Mouse (Mus musculus) layer of hippocampus, postnatal 25 days (tissue): ENCODE measurements around the gene Grin2d. TPM values are rescaled to one million over a fixed set of nuclear protein-coding genes. Genes with fewer than 3 reads are reported as not detected.
"Not testable (repeated sequence)": the region's sequence is repeated elsewhere in the genome, so short reads cannot be mapped to it uniquely, and the experiment has no call there.

Experiments
- DNase-seq, 2 experiments: peaks; one replicate each; pipeline ENCODE4 v3.0.0; 2022; ENCODE audit warnings: mixed read lengths in 2 of 2, low spot score in 1 of 2; ENCODE audit errors: extremely low spot score in 1 of 2
- total RNA-seq, 2 experiments: library from RNA; stranded (reverse); gene quantifications; 2 replicates each; pipeline ENCODE4 v1.2.3; 2021

Gene Grin2d
- 10 to 100 TPM; 11.2 to 12.7 TPM for total RNA-seq

DNA sequence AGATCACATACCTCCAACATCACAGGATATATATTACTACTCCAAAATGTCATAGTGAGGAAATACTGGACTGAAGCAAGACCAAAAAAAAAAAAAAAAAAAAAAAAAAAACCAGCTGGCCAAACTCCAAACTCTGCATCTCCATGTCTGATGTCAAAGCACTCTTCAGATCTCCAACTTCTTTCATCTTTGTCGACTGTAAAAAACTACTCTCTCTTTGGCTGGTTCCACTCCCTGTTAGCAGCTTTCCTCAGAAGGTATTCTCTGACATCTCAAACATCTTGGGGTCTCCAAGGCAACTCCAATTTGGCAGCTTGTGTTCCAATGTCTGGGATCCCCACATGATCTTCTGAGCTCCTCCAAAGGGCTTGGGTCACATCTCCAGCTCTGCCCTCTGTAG is at the start of gene Grin2d:
TSS of gene Grin2d (minus strand) at position 101 of the 400 bp plus-strand sequence.
- not testable (repeated sequence) for DNase-seq

DNA sequence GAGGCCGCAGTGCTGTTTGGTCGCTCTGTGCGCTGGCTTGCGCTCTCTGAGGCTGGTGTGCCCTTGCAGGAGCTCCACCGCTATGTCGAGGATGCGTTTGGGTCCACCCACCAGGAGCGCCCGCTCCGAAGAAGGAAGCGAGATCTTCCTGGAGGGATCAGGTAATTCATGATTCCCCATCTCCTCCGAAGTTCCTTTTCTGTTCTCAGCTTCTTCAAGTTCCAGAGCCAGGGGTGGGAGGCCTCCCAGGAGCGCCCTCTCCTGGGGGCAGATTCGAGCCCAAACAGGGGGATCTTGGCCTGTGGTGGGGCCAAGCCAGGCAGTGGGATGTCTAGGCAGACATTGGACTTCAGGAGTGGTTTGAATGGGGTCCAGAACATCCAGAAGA is 46.2 kb upstream of the Grin2d start:
- DNase-seq, result no peak

DNA sequence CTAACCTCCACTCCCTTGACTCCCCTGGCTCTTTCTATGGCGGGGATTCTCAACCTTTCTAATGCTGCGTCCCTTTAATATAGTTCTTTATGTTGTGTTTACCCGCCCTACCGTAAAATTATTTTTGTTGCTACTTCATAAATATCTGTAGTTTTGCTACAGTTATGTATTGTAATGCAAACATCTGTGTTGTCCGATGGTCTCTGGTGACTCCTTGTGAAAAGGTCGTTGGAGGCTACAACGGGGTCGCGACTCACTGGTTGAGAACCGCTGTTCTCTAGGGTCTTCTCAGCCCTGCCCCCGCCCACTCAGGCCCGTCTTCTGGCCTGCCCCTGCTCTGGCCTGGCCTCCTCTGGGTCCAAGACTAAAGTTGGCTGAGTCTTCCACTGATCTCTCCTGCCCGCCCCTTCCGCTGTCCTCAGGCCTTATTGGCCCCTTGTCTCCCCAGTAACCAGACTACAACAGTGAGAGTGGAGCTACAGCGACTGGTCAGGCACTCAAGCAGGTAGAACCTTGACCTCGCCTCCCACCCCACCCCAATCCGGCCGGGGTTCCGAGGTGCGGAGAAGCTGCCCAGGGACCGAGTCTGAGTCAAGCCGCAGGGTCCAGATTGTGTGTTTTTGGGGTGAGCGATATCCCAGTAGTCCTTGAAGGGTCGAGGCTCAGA is 45.7 kb upstream of the Grin2d start, which contains the start of gene Ccdc114:
TSS of gene Ccdc114 (plus strand) at position 311 of the 667 bp plus-strand sequence.
- no peak for DNase-seq

DNA sequence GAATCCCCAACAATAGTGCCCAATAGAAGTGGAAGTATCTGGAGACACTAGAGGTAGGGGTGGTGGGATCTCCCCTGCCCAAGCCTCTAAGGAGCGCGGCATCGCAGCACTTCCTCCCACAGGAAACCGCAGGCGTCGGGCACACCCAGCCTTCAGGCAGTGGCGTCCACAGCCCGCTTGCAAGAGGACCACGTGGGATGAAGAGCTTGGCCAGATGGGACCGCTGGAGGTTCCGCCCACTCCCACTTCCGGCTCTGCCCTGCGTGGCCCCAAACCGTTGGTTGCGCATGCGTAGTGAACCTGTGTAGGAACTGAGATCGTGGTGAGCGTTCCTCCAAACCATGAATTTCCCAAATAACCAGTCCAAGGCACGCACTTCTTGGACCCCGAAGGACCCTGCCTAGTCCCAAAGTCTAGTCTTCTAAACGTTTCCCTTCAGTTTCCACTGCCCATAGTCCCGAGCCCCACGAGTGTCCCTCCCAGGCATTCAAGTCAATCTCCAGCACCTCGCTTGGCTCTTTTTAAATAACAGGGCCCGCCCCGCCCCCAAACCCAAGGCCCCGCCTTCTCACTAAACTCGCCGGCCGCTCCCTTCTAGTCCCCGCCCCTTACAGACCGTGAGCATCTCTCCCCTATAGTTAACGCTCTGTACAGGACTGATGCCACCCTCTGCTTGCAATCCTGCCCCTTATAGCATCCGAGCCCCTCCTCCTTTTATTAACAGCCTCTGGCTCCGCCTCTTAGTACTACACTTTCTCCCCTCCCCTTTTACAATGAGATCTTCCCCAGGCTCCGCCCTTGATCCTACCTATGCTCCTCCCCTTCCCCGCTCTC is 45.0 kb upstream of the Grin2d start:
- DNase-seq, result peak; percentile 79 to 84

DNA sequence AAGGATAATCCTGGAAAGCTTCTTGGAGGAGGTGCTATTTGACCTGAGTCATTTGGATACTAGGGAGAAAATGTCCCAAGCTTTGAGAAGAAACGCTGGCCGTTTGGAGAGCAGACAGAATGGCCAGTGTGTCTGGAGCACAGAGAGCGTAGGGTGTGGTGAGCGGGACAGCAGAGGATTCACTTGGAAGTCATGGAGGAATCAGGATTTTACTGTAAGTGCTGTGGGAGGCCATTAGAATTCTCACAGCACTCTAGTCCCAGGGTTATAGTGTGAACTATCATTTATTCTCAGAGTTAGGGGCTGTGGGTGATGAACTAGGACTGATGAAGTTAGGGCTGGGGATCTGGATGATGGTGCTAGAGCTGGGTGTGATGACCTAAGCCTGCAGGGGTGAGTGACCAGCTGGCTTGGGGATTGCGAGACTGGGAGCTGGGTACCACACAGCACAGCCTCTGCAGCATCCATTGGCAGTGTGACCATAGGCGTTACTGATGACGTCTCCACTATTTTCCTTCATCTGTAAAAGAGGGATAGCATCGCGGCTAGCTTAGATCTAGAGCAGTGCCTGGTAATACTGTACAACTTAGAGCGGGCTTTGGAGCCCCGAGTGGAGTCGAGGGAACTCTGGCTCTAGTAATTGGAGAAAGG is 43.9 kb upstream of the Grin2d start:
- DNase-seq, result no peak

DNA sequence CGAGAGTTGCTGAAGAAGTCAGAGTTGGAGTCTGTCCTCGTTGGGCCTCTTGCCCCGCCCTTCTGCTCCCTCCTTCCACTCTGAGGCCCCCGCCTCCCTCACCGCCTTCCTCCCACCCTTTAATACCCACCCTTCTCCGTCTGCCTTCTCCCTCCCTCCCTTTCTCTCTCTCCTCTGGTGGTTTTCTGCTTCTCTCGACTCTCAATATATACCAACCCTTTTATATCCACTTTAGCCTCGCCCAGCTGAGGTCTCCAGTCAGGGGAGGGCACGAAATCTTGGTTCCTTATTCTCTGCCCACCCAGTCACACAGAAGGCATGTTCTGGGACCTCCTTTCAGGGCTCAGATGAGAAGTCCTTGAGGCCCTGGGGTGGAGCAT is 43.1 kb upstream of the Grin2d start, which contains the start of gene Emp3:
TSS of gene Emp3 (minus strand) at position 163 of the 380 bp plus-strand sequence.
- no peak for DNase-seq

DNA sequence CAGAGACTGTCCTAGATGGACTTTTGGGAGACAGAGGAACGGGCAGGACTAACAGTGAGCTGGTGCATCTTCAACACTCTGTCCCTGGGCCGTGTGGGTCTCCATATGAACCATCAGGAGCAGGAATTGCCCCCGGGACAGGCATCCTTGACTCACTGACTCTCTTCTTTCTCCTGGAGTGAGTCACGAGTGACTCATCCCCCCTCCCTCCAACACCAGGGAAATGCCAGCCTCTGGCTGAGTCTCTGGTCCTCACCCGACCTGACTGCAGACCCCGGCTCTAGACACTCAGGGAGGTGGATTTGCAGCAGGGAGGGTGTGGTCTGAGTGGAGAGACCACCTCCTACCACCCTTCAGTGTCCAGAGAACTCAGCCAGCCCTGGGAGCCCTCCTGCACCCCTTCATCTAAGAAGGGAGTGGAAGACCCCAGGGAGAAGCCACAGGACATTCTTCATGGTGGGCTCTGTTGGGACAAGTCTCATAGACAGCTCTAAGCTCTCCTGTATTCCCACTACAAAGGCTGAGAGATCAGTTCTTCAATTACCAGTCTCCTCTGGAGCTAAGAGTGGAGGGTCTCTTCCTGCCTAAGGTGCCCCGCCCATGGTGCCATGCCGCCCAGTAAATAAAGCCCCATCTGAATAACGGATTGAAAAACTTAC is 42.5 kb upstream of the Grin2d start:
- DNase-seq, result no peak

DNA sequence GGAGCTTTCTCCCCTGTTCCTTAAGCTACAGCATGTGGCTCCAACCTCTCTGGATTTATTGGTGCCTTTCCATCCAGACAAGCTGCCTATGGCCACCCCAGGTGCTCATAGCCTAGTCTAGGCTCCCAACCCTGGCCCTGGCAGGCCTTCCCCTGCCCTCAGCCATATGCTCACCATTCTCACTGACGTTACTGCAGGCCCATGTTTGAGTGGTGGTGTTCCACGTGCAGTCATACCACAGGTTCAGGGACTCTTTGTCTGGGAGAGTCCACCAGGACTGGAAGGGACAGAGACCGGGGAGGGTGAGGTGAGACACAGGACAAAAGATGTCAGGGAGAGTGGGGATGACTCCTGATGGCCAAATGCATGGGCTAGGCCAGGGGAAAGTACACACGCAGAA is 41.6 kb upstream of the Grin2d start:
- no peak for DNase-seq

DNA sequence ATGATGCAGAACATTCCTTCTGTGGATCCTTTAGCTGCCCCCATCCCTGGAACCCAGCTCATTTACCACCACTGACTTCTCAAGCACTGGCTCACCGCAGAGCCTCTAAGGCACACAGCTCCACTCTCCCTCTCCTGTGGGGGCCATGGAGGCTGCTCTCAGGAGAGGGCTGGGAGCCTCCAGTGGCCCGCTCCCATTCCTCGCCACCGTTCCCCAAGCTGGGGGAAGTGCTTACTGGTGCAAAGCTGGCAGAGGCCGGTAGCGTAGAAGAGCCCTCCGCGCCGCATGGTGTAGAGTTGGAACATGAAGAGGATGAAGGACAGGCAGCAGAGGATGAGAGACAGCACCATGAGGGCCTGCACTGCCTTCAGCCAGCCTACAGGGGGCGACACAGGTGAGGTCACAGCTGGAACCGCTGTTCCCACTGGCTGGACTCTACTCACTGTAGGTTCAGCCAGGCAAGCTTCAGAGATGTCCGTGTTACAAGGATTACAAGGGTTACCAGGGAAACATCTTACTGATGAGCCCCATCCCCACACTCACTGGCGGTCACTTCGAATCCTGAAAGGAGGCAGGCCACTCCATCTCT is 41.0 kb upstream of the Grin2d start:
- no peak for DNase-seq

DNA sequence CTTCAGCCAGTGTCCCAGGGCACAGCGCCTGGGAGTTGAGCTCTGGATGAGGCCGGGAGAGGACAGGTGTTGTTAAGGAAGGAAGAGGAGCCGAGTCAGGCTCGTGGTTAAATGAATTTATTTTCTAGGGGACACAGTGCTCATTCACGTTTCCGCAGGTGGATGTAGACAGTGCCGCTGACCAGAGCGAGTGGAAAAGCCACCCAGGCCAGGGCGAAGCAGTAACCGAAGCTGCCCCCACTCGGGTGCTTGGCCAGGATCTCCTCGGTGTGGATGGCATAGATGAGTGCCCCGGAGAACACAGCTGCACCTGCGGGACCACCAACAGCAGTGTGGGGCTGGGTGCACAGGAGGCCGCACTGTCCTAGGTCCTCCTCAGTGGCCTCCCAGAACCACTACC is 39.7 kb upstream of the Grin2d start:
- DNase-seq, result no peak

DNA sequence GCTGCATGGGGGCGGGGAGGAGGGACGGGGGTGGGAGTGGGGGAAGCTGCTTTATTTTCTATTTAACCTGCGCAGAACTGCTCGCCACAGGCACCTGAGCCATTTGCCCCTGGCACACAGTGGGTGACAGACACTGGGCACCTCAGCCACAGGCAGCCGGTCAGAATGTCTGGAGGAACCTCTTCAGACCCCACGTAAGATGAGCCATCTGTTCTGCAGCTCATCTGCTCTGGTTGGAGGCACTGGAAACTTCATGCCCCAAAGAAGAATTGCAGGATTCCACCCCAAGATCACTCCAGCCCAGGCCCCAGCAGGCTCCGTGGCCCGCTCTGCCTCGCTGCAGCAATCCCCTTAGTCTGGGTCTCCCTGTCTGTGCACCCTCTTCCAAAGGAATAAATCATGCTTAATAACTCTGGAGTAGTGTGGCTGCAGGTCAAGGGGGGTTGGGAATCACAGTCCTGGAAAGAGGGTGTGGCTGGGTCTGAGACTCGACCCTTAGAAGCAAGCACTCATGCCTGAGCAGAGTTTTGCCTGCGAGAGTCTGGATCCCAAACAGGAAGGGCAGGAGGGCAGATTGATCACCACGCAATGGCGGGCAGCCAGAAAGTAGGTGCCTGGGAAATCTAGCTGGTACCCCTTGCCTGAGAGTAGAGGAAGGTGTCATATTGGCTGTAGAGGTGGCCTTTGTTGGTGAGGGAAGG is 39.0 kb upstream of the Grin2d start:
- DNase-seq, result no peak

DNA sequence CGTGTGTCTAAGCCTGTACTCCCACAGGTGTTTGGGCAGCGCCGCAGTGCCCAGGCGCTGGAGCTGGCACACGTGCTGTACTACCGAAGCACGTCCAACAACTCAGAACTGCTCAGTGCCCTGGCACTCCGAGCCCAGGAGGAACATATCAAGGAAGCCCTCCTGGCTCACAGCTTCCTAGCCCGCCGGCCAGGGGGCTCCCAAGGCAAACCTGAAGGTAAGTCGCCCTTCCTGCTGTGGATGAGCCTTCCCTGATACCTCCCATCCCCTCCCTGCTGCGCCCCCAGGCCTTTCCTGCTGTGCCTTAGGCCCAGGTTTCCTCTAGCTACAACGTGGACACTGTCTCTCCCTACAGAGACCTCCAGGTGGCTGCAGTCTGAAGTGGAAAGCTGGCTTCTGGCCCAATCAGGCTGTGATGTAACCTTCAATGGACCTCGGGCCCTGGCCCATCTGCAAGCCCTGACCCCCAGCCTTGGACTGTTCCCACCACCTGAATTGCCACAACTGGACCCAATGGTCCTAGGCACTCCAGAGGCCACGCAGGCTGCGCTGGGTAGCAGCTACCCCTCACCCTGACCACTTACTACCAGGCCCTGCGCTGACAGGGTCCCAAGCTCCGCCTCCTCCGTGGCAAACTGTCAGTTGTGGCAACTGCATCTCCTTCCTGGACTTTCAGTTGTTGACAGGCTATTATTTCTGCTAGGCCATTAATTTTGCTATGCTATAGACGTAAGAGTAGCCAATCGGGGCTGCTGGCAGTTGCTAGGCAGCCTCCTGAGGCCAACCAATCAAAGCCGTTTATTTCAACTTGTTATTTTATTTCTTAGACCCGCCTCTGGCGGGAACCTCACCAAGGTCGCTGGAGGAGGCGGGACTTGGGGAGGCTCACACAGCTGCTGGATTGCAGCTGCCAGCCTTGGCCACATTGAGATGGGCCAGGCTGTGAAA is 38.2 kb upstream of the Grin2d start:
- DNase-seq, result peak in 1 of 2 experiments; percentile 47

DNA sequence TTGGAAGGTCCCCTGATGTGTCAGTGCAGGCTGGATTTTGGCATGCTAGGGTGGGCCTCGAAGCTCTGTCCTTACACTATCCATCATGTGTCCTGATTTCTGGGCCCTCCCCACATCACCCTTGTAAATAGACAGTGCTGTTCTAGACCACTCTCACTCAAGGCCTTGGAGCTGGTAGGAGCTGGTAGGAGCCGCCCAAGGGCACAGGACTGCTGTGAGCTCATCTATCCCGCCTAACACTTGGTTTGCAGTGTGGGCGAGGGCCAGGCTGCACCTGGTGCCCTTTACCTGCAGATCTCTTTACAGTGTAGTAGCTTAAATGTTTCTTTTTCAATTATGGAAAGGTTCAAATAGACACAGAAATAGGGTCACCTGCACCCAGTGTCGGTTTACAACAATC is 36.8 kb upstream of the Grin2d start:
- no peak for DNase-seq

DNA sequence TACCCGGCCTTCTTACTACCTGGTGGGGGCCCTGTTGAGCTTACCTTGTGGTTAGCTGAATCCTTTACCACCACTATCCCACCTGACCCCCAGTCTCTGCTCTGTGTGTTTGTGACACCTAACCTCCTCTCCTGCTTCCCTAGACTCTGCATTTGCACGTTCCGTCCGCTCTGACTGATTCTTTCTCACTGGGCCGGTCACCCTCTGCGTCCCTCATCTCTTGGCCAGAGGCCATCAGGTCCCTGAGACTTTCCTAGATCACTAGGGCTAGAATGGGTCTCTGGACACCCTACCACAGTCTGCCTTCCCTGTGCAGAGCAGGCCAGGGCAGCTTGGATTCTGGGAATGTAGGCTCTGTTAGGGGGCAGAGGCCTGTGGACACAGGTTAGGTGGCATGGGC is 35.9 kb upstream of the Grin2d start:
- no peak for DNase-seq

DNA sequence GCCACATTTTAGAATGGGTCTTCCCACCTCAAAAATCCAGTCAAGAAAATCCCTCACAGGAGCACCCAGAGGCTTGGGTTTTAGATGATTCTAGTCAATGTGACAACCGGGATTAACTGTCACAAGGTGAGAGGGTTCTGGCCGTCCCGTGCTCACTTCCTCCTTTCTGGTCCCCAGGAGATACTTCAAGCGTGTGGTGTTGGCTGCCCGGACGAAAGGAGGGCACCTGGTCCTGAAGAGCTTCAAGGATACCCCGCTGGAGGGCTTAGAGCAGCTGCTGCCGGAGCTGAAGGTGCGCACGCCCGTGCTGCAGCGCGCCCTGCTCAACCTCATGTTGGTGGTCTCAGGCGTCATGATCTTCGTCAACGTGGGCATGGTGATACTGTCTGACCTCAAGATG is 31.0 kb upstream of the Grin2d start:
- no peak for DNase-seq

DNA sequence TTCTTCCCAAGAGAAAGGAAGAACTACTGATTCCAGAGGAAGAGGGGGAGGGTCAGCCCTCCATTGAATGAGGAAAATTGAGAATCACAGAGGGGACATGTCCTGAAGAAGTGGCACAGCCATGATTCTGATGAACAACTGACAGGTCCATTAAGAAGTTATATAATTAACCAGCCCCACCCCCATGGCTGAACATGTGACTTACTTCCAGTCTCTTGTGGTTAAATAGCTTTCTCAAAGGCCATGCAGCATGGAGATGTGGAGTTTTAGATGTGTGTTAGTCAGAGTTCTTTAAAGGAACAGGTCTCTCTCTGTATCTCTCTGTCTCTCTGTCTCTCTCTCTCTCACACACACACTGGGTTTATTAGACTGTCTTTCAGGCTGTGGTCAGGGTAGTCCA is 30.2 kb upstream of the Grin2d start:
- DNase-seq, result no peak

DNA sequence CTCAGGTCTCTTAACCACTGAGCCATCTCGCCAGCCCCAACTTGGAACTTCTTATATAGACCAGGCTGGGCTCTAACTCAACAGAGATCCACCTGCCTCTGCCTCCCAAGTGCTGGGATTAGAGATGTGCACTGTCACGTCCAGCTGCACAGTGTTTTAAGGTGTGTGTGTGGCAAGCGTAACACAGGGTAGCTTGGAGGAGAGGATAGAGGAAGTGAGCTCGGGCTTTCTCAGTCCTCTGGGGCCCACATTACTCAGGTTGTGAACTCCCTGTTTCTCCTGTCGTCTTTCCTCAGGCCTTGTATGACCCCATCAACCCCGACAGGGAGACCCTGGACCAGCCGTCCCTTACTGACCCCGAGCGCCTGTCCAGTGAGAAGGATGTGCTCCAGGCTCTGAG is 28.4 kb upstream of the Grin2d start:
- DNase-seq, result no peak

DNA sequence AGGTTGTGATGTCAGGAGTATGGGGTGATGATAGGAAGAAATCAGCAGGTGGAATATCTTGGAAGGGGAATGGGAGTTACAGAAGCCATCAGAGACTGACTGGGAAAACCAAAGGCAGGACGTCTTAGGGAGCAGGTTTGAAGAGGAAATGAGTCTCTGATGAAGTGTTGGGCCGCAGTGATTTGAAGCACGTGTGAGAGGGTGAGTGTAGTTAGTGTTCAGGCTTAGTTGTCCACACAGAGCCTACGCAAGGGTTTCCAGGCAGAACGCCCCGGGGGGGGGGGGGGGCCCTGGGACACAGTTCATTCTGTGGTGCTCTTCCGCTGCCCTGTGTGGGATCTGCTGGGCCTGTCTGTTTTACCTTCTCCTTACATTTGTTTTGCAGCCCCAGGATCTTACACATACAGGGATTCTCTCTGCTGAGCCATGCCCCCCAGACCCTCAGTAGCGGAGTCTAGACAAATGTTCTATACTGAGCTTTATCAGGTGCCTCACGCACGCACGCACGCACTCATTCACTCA is 24.4 kb upstream of the Grin2d start:
- DNase-seq, result no peak

DNA sequence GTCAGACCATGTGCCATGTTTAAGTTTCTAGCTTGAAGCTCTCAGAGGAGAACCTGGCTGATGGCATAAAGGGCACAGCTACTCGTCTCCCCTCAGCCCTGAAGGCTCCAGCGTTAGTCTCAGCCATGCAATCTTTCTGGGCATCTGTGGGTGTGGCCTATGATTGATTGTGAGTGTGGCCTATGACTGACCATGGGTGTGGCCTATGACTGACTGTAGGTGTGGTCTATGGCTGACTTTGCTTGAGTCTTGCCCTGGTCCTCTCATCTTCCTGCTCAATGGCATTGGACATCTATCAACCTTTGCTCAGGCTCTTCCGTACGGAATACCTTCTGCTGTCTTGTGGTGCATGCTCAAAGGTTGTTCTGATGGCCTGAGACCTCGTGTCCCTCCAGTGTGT is 23.4 kb upstream of the Grin2d start:
- no peak for DNase-seq
